Mouse (Mus musculus): ENCODE data around the gene Pcp4. TPM values are rescaled to one million over a fixed set of nuclear protein-coding genes. Genes with fewer than 3 reads are reported as not detected.
"Not testable (repeated sequence)": the region's sequence is repeated elsewhere in the genome, so short reads cannot be mapped to it uniquely, and the experiment has no call there.

Gene Pcp4
- 100 to 1,000 TPM; 566 to 603 TPM for total RNA-seq (2021)

DNA sequence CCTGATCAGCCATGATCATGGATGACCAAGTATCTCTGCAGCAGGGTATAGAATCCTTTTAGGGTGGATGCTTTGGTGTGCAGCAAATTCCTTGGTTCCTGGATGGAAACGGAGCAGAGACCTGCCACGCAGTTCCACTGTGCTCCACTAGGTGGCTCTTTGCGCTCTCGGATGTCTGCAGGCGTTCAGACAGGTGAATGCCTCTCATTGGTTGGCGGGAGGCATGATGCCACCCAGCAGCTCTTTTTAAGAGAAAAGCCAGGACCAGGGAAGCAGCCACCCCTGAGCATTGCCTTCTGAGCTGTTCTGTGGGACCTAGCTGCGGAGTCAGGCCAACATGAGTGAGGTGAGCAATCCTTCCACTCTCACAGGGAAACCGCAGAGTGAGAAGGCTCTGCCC, at the start of gene Pcp4:
Pcp4 (plus strand) TSS at position 162 of the 400 bp plus-strand sequence.
- peak; percentile 92 for DNase-seq (ENCODE audit: low spot score in 2 of 2)
- intact Hi-C loops (cut with DNase I), result loop anchor here (1.0 to 5.0 kb wide), 3 partner anchors 60 to 204 kb away; no protein-coding TSS in a partner anchor

DNA sequence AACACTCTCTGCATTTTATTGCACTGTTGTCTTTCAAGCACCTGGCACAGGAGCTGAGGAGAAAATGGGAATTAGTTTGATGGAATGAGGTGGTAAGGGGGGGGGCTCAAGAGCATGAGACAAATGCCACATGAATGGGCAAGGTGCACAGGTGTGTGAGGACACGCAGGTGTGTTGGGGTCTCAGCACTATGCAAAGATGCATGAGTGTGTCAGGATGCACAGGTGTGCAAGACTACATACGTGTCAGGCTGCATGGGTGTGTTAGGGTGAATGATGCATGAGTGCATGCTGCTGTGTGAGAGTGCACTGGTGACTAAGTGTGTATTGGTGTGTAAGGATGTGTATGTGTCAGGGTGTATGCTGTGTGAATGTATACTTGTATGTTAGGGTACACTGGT, 42.4 kb upstream of the Pcp4 start:
- DNase-seq (ENCODE audit: low spot score in 2 of 2), result no peak
- intact Hi-C loops (cut with DNase I), result no loop called here

DNA sequence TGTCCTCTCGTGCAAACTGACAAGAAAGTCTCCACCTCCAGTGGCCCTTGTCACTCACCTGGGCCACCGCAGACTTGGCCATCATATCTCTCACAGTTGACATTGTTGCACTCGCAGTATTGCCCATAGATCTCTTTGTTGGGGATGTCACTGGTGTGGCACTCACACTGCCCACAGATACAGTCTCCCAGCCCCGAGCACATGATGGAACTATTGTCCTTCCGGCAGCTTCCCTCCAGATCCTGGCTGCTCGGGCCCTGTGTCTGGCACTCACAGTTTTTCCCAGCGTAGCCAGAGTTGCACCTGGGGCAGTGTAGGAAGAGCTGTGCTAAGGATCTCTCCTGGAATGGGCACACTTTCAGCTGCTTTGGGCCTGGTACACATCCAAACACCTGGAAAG, 40.7 kb upstream of the Pcp4 start:
- intact Hi-C loops (cut with DNase I), result no loop called here
- DNase-seq (ENCODE audit: low spot score in 2 of 2), result no peak

DNA sequence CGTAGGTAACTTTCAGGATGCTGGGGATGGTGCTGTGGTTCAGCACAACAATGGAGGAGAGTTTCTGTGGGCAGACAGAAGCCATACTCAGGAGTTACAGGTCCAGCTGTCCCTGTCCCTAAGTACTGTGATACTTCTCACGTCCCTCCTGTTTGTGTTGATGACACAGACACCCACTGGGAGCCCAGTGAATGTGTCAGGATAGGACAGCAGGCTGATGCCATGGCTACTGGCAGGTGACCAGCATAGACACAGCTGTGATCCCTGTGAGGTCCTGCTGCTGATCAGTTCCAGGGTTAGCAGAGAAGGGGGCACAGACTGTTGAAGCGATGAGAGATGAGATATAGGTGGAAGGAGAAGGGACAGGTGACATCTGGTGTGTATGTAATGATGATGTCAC, 38.4 kb upstream of the Pcp4 start:
- no peak for DNase-seq (ENCODE audit: low spot score in 2 of 2)

DNA sequence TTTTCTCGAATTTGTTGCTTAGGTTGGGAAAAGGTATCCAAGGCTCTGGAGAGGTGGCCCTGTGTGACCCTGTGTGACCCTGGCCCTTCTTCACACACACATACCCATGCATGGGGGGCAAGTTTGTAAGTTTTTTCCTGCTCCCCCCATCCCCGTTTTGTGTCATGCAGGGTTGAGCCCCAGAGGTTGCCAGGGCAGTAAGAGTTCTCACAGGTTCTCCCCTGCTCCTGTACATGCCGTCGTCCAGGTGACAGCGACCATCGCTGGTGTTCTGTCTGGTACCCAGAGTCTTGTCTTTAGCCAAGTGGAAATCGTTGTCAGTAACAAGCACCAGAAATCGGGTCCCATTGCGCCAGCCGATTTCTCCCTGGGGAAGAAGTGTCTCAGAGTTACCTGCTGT, 34.1 kb upstream of the Pcp4 start:
- intact Hi-C loops (cut with DNase I), result no loop called here
- no peak for DNase-seq (ENCODE audit: low spot score in 2 of 2)

More for the DNA sequence above, 38.4 kb upstream of the Pcp4 start:
- intact Hi-C loops (cut with DNase I), result no loop called here

DNA sequence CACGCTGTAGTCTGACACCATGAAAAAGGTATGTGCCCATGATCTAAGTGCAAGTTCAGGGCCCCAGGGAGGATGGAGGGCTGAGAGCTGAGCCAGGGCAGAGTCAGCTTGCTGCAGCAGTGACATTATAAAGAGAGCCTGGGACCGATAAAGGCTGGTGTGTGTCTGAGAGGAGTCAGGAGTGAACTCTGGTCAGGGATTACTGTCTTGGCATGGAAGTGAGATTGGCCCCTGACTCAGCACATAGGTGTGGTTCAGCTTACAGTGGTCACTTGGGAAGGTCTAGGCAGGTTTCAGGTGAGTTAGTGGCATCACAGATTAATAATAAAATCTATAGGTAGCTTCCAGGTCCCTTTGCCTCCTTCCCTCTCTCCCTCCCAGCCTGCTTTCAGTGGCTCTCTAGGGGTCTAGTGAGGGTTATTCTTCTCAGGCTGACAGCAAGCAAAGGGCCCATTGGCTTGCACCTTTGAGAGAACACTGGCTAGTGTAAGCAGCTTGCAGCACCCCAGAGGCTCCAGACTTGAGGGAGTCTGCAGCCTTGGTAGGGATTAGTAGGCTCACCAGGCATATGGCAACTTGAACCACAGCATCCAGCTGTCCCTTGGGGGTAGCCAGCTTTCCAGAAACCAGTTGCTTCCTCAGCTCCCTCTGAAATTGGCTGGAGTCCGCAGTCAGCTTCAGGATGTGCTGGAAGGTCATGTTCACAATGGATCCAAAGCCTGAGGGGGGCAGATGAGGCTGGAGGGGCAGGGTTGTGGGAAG, 33.2 kb upstream of the Pcp4 start:
- intact Hi-C loops (cut with DNase I), result no loop called here
- no peak for DNase-seq (ENCODE audit: low spot score in 2 of 2)

DNA sequence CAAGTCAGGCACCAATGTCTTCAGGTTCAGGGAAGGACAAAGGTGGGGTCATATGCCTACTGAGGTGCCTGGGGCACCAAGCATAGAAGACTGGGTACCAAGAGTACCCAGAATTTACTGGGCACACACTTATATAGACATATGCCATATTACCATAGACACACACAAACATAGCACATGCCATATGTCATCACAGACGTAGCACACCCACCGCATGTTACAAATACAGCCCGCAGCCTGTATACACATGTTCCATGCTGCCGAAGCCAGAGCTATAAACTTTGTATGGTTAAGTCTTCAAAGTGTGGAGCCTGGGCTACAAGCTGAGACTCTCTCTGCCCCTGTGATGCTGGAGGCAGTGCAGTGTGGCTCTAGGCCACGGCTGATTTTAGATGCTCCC, 28.5 kb upstream of the Pcp4 start:
- DNase-seq (ENCODE audit: low spot score in 2 of 2), result no peak
- intact Hi-C loops (cut with DNase I), result no loop called here

DNA sequence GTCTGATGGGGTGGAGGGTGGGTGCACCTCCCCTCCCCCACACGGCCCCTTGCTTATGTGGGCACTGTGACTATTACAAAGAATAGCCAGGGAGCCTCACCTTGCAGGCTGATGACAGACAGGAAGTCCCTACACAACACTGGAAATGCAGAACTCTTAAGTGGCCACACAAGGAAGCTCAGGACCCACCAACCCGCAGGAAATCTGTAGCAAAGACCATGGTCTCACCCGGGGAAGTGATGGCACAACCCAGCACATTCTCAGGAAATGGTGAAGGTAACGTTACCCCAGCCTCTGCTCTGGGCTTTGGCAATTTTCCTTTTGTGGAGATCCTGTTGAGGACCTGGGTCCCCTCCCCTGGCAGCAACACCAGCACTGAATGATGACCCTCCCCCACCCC, 27.7 kb upstream of the Pcp4 start:
- intact Hi-C loops (cut with DNase I), result no loop called here
- no peak for DNase-seq (ENCODE audit: low spot score in 2 of 2)

DNA sequence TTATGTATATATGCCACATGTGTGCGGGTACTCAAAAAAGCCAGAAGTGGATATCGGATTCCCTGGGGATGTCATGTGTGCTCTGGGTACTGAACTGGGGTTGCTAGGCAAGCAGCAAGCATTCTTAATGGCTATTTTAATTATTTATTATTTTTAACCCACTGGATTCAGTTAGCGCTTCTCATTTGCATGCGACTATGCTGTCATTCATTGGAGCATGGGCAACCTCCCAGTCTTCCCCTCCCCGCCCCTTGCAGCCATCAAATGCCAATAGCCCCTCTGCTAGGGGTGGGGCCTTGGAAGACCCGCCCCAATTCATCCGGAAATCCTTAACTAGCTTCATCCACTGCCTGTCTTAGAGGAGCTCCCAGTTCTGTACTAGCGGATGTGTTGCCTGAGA, 26.5 kb upstream of the Pcp4 start:
- intact Hi-C loops (cut with DNase I), result no loop called here
- DNase-seq (ENCODE audit: low spot score in 2 of 2), result no peak

DNA sequence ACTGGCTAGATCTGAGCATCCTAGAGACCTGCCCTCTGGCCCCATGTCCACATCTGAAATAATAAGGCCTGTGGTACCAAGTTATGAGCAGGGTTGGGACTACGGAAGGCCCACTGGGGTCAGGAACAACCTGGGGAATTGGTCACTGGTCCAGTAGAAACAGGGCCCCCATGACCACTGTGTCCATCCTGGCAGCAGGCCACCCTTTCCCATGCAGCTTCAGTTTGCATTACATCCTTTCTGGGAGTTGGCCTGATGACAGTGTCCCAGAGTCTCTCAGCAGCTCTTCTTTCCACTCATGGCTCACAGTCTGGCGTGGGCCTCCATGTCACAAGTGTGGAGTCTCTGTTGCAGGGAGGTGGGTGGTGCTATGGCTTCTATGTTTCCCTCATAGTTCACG, 25.6 kb upstream of the Pcp4 start:
- no peak for DNase-seq (ENCODE audit: low spot score in 2 of 2)
- intact Hi-C loops (cut with DNase I), result no loop called here

DNA sequence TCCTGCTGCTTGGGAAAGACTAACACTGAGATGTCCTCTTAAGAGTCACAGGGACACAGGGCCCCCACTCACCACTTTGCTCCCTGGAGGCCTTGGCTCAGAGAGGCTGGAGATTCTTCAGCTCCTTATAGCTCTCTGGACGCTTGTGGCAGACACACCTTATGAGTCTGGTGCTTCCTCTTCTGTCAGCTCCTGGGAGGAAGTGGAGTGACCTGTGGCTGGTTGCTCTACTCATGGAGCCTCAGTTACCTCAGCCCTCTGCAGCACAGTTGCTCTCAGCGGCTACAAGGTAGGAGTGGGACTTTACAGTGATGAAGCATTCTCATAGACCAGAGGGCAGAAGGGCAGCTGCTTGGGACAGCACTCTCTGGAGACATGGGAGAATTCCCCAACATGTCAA, 23.9 kb upstream of the Pcp4 start, which contains the start of gene Itgb2l:
Itgb2l (minus strand) TSS at position 152 of the 400 bp plus-strand sequence.
- intact Hi-C loops (cut with DNase I), result no loop called here

DNA sequence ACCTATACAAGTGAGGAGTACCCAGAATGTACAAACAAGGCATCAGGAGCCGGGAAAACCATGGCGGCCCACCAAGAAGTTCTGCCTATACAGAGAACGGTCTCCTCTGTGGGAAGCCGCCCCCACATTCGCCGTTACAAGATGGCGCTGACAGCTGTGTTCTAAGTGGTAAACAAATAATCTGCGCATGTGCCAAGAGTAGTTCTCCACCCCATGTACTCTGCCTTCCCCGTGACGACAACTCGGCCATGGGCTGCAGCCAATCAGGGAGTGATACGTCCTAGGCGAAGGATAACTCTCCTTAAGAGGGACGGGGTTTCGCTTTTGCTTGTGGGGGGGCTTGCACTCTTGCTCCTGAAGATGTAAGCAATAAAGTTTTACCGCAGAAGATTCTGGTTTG, 16.5 kb upstream of the Pcp4 start:
- intact Hi-C loops (cut with DNase I); DNase-seq (ENCODE audit: low spot score in 2 of 2): not testable (repeated sequence)

More for the DNA sequence above, 23.9 kb upstream of the Pcp4 start, which contains the start of gene Itgb2l:
- DNase-seq (ENCODE audit: low spot score in 2 of 2), result no peak

DNA sequence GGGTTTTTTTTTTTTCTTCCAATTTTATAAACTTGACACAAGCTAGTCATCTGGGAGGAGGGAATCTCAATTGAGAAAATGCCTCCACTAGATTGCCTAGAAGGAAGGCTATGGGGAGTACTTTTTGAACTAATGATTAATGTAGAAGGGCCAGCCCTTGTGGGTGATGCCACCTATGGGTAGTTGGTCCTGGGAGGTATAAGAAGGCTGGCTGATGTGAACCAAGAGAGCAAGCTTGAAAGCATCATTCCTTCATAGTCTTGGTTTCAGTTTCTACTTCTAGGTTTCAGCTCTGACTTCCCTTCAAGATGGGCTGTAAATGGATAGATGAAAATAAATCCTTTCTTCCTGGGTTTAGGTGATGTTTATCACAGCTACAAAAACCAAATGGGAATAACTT, 13.3 kb upstream of the Pcp4 start:
- intact Hi-C loops (cut with DNase I), result no loop called here
- no peak for DNase-seq (ENCODE audit: low spot score in 2 of 2)

DNA sequence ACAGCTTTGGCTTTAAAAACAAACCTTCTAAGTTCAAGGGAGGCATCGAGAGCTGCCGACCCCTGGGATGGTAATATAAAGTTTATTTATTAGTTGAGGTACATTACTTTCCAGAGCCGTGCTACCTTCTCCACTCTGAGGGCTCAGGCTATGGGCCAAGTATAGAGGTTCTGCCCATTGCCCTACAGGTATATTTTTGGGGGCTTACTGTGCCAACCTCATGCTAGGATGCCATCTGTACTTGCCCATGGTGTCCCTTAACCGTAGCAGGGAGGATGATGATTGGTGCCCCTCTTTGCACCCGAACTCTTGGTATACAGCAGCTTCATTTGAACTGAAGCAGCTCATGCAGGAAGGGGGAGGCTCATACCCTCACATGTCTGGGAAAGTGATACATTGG, 9.8 kb upstream of the Pcp4 start:
- intact Hi-C loops (cut with DNase I), result no loop called here
- DNase-seq (ENCODE audit: low spot score in 2 of 2), result no peak

DNA sequence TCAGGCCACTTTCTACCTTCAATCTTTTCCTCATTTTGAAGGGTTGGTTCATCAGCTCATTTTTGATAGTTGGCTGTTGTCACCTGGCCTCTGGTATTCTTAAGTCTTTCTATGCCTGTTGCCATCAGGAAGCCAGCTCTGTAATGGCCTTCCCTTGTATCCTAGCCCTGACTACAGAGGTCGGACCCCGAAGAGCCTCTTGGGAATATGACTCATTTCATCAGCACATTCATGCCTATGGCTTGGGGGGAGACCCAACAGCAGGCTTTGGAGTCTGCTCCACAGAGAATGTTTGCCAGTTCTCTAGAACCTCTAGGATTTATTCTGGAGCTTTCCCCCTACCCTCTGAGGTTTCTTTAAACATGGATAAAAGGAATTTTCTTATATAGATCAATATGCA, 8.1 kb upstream of the Pcp4 start:
- intact Hi-C loops (cut with DNase I), result no loop called here
- DNase-seq (ENCODE audit: low spot score in 2 of 2), result no peak

DNA sequence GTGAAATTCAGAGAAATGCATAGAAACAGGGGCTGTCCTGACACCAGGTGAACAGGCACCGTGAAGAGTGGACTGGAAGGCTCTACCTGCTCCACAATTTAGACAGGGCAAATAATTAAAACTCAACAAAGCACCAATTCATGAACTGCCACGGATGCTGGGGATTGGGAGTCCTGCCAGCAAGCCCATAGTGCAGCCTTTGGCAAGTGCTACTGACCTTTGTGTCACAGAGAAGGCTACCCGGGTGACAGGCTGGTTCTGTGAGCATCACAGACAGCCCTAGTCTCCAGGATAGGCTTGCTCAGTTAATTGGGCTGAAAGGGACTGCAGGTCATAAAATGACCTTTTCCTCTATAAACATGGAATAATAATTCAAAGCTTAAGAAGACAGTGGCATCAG, 6.6 kb upstream of the Pcp4 start:
- DNase-seq (ENCODE audit: low spot score in 2 of 2), result no peak
- intact Hi-C loops (cut with DNase I), result no loop called here

DNA sequence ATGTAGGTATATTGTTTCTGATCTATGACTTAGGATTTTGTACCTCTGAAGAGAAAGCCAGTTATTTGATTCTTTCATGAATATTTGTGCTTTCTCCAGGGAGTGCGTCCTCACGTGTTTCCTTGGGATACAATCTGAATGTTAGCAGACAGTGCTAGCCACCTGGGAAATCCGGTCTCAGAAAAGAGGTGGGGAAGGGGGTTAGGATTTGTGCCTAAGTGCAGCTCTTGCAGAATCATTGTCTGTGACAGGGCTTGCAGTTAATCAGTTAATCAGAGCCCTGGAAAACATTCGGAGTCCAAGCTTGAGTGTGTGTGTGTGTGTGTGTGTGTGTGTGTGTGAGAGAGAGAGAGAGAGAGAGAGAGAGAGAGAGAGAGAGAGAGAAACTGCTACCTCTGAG, 605 bp downstream of the Pcp4 start:
- intact Hi-C loops (cut with DNase I), result loop anchor here (5.0 kb wide), 1 partner anchor 59 kb away; no protein-coding TSS in a partner anchor
- no peak for DNase-seq (ENCODE audit: low spot score in 2 of 2)

DNA sequence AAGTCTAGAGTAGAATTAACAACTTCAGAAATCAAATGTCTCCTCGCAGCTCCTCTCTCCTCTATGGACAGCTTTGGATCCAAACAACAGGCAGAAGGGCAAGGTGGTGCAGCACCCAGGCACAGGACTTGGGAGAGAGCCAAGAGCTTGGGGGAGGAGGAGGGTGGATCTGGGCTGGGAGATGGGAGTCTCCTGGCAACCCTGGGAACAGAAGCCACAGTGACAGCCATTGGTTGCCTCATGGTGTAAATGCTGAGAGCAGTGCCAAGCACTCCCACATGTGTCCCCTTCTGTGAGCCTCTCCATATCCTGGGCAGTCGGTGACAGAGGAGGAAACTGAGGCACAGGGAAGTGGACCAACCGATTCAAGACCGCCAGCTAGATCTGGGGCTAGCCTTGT, 1.3 kb downstream of the Pcp4 start:
- intact Hi-C loops (cut with DNase I), result loop anchor here (5.0 kb wide), 1 partner anchor 59 kb away; no protein-coding TSS in a partner anchor

DNA sequence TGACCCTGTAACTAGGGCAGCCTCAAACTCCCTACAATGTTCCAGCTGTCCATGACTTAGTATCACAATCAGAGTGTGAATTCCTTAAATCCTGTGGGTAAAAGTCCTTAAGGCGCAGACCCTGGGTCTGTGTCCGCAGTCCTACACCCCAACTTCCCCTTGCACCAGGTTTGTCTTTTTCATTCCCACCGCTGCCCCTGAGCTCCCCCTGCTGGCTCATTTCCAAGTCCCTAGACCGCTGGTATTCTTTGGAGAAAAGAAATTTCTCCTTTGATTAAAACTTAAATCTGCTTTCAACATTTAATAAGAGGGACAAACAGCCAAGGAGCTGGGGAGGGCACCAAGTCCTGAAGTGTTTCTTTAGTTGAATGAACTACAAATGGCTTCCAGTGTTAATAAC, 2.2 kb downstream of the Pcp4 start:
- intact Hi-C loops (cut with DNase I), result loop anchor here (5.0 kb wide), 1 partner anchor 58 kb away; no protein-coding TSS in a partner anchor
- DNase-seq (ENCODE audit: low spot score in 2 of 2), result no peak

More for the DNA sequence above, 1.3 kb downstream of the Pcp4 start:
- DNase-seq (ENCODE audit: low spot score in 2 of 2), result peak; percentile 60 to 65

DNA sequence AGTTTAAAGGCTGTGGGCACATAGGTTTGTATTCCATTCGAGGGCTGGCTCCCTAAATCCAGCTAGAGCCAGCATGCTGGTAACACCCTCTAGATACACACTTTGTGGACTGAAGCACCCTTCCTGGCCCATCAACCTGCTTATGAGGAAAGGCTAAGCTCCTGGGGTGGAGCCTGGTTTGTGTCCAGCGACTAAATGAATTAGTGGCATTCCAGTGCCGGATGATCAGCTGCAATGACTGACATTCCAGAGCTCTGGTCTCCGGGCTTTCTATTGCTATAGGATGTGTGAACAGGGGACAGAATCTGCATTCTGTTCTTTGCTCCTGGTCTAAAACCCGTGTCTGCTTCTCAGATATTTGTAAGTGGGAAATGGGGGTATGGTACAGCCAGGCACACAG, 5.0 kb downstream of the Pcp4 start:
- DNase-seq (ENCODE audit: low spot score in 2 of 2), result no peak
- intact Hi-C loops (cut with DNase I), result no loop called here

DNA sequence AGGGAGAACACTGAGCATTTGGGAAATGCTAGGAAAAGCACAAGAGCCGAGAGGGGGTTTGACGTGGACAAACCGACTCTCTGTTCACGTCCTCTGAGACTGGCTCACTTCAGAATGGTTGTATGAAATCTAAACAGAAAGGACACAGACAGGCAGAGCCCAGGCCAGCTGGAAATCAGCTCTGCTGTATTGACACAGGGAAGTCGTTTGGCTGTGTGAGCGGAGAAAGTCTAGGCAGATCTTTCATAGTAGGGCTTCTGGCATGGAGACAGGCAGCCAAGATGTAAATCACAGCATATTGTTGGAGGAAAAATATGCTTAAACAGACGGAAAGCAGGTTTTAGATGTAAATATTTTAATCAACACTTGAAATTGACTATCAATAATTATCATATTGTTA, 5.4 kb downstream of the Pcp4 start:
- intact Hi-C loops (cut with DNase I), result no loop called here

DNA sequence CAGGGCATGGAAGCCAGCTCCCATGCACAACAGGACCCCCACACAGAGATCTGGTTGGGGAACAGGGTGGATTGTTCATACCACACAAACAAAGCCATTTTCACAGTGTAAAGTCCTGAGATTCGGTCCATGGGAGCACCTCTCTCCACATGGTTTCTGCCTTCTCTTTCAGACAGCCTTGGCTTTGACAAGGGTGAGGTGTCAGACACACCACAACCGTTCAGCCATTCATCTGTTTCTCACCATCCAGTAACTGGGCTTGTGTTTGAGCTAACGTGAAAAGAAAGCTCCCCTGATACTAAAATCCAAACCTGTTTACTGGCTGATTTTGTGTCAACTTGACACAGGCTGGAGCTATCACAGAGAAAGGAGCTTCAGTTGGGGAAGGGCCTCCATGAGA, 6.8 kb downstream of the Pcp4 start:
- intact Hi-C loops (cut with DNase I), result no loop called here
- DNase-seq (ENCODE audit: low spot score in 2 of 2), result no peak

More for the DNA sequence above, 5.4 kb downstream of the Pcp4 start:
- DNase-seq (ENCODE audit: low spot score in 2 of 2), result no peak

Measured in left cerebral cortex, postnatal 36 days (tissue).